Mouse (Mus musculus) MEL (cell line): Measurements from ENCODE around the gene 9930021J03Rik. TPM values are rescaled to one million over a fixed set of nuclear protein-coding genes. Genes with fewer than 3 reads are reported as not detected.

Source experiments
- DNase-seq: peaks from one replicate; pipeline ENCODE4 v3.0.0; 2011; ENCODE audit warnings: low read depth, low spot score
- H3K27ac ChIP-seq: 2 replicates; pipeline ENCODE4 v1.5.1; 2012; ENCODE audit warnings: low read depth, mild to moderate bottlenecking, control low read depth, low read length, moderate library complexity; ENCODE audit not compliant: control insufficient read depth
- H3K27me3 ChIP-seq, 2 experiments: fragments of 150-350 bp in 1 of 2; sonication (generic) in 1 of 2; 2 replicates each; pipeline ENCODE4 v1.6.1; 2012; ENCODE audit warnings: low read length in 2 of 2, mild to moderate bottlenecking in 2 of 2, improper control_type of control experiment in 1 of 2, moderate library complexity in 1 of 2; ENCODE audit not compliant: insufficient read depth in 2 of 2, control insufficient read depth in 1 of 2
- H3K36me3 ChIP-seq, 2 experiments: 2 replicates each; pipeline ENCODE4 v1.6.1; 2012 to 2014; ENCODE audit warnings: low read length in 2 of 2, improper control_type of control experiment in 1 of 2, inconsistent platforms in 1 of 2, mild to moderate bottlenecking in 1 of 2; ENCODE audit not compliant: insufficient read depth in 2 of 2, control insufficient read depth in 1 of 2
- H3K4me1 ChIP-seq, 2 experiments: fragments of 150-350 bp in 1 of 2; sonication (generic) in 1 of 2; 2 replicates each; pipeline ENCODE4 v1.6.1; 2012; ENCODE audit warnings: low read length in 2 of 2, improper control_type of control experiment in 1 of 2, mild to moderate bottlenecking in 1 of 2; ENCODE audit not compliant: insufficient read depth in 2 of 2, control insufficient read depth in 1 of 2
- H3K4me3 ChIP-seq, 2 experiments: fragments of 150-350 bp in 1 of 2; sonication (generic) in 1 of 2; 2 replicates each; pipeline ENCODE4 v1.5.1; 2012; ENCODE audit warnings: low read depth in 2 of 2, low read length in 2 of 2, mild to moderate bottlenecking in 2 of 2, moderate library complexity in 2 of 2, control low read depth in 1 of 2, improper control_type of control experiment in 1 of 2; ENCODE audit not compliant: control insufficient read depth in 1 of 2, insufficient read depth in 1 of 2
- H3K79me2 ChIP-seq: 2 replicates; pipeline ENCODE4 v1.6.1; 2012; ENCODE audit warnings: mild to moderate bottlenecking, low read length, moderate library complexity; ENCODE audit not compliant: control insufficient read depth, poor library complexity, insufficient read depth
- H3K9ac ChIP-seq: 2 replicates; pipeline ENCODE4 v1.6.1; 2012; ENCODE audit warnings: low read depth, mild to moderate bottlenecking, control low read depth, low read length, moderate library complexity; ENCODE audit not compliant: control insufficient read depth, poor library complexity, severe bottlenecking
- H3K9me3 ChIP-seq: fragments of 150-350 bp; sonication (generic); replicated peaks from 2 replicates; pipeline ENCODE4 v1.6.1; 2012; ENCODE audit warnings: mild to moderate bottlenecking, low read length, improper control_type of control experiment, moderate library complexity; ENCODE audit not compliant: insufficient read depth
- BHLHE40 ChIP-seq: IDR thresholded peaks from 2 replicates; pipeline ENCODE4 v1.6.1; 2012; ENCODE audit warnings: low read depth, mild to moderate bottlenecking, inconsistent platforms, low read length, improper control_type of control experiment, borderline replicate concordance
- CHD2 ChIP-seq: IDR thresholded peaks from 2 replicates; pipeline ENCODE4 v1.6.1; 2011; ENCODE audit warnings: low read length, improper control_type of control experiment
- CTCF ChIP-seq, 3 experiments: IDR thresholded peaks in 2 of 3; conservative IDR thresholded peaks in 1 of 3; 2 replicates each; pipeline ENCODE4 v1.5.1; 2011 to 2012; ENCODE audit warnings: low read length in 3 of 3, low read depth in 2 of 3, mild to moderate bottlenecking in 2 of 3, improper control_type of control experiment in 1 of 3, inconsistent platforms in 1 of 3, mixed read lengths in 1 of 3, moderate library complexity in 1 of 3; ENCODE audit not compliant: control insufficient read depth in 1 of 3, insufficient read depth in 1 of 3, poor library complexity in 1 of 3, severe bottlenecking in 1 of 3
- E2F4 ChIP-seq: IDR thresholded peaks from 2 replicates; pipeline ENCODE4 v1.6.1; 2011; ENCODE audit warnings: low read depth, low read length, improper control_type of control experiment, borderline replicate concordance
- ELF1 ChIP-seq: IDR thresholded peaks from 2 replicates; pipeline ENCODE4 v1.6.1; 2014; ENCODE audit warnings: low read depth, mild to moderate bottlenecking, inconsistent platforms, low read length, improper control_type of control experiment, moderate library complexity
- EP300 ChIP-seq, 2 experiments: IDR thresholded peaks; 2 replicates each; pipeline ENCODE4 v1.6.1; 2011; ENCODE audit warnings: improper control_type of control experiment in 2 of 2, low read length in 2 of 2, low read depth in 1 of 2, mild to moderate bottlenecking in 1 of 2
- ETS1 ChIP-seq: IDR thresholded peaks from 2 replicates; pipeline ENCODE4 v1.6.1; 2012; ENCODE audit warnings: low read depth, mild to moderate bottlenecking, inconsistent platforms, low read length, improper control_type of control experiment, moderate library complexity
- GABPA ChIP-seq: IDR thresholded peaks from 2 replicates; pipeline ENCODE4 v1.6.1; 2012; ENCODE audit warnings: low read depth, mild to moderate bottlenecking, inconsistent platforms, low read length, improper control_type of control experiment, moderate library complexity
- GATA1 ChIP-seq: IDR thresholded peaks from 2 replicates; pipeline ENCODE4 v1.6.1; 2011; ENCODE audit warnings: low read depth, low read length, improper control_type of control experiment
- HCFC1 ChIP-seq: IDR thresholded peaks from 2 replicates; pipeline ENCODE4 v1.6.1; 2012; ENCODE audit warnings: low read depth, mild to moderate bottlenecking, inconsistent platforms, low read length, improper control_type of control experiment, moderate library complexity
- JUND ChIP-seq: IDR thresholded peaks from 2 replicates; pipeline ENCODE4 v1.6.1; 2011; ENCODE audit warnings: low read depth, mild to moderate bottlenecking, improper control_type of control experiment, low read length
- MAFK ChIP-seq: IDR thresholded peaks from 2 replicates; pipeline ENCODE4 v1.6.1; 2011; ENCODE audit warnings: low read depth, mild to moderate bottlenecking, low read length, improper control_type of control experiment, borderline replicate concordance
- MAX ChIP-seq: IDR thresholded peaks from 2 replicates; pipeline ENCODE4 v1.6.1; 2011; ENCODE audit warnings: low read length, improper control_type of control experiment
- MAZ ChIP-seq: IDR thresholded peaks from 2 replicates; pipeline ENCODE4 v1.6.1; 2012; ENCODE audit warnings: low read depth, mild to moderate bottlenecking, inconsistent platforms, low read length, improper control_type of control experiment
- MXI1 ChIP-seq: IDR thresholded peaks from 2 replicates; pipeline ENCODE4 v1.6.1; 2011; ENCODE audit warnings: mild to moderate bottlenecking, low read depth, low read length, improper control_type of control experiment
- MYC ChIP-seq: IDR thresholded peaks from 2 replicates; pipeline ENCODE4 v1.6.1; 2011; ENCODE audit warnings: low read depth, mild to moderate bottlenecking, low read length, improper control_type of control experiment, moderate library complexity
- NELFE ChIP-seq: IDR thresholded peaks from 2 replicates; pipeline ENCODE4 v1.6.1; 2011; ENCODE audit warnings: low read depth, low read length, improper control_type of control experiment
- POLR2A ChIP-seq, 2 experiments: IDR thresholded peaks; 2 replicates each; pipeline ENCODE4 v1.6.1; 2011 to 2012; ENCODE audit warnings: low read length in 2 of 2, mild to moderate bottlenecking in 2 of 2, control low read depth in 1 of 2, improper control_type of control experiment in 1 of 2, low read depth in 1 of 2, moderate library complexity in 1 of 2; ENCODE audit not compliant: control insufficient read depth in 1 of 2, insufficient read depth in 1 of 2, poor library complexity in 1 of 2
- RCOR1 ChIP-seq: IDR thresholded peaks from 2 replicates; pipeline ENCODE4 v1.6.1; 2012; ENCODE audit warnings: low read depth, mild to moderate bottlenecking, inconsistent platforms, low read length, improper control_type of control experiment
- SIN3A ChIP-seq: IDR thresholded peaks from 2 replicates; pipeline ENCODE4 v1.6.1; 2012; ENCODE audit warnings: low read length, improper control_type of control experiment, inconsistent platforms
- SMC3 ChIP-seq: IDR thresholded peaks from 2 replicates; pipeline ENCODE4 v1.6.1; 2011; ENCODE audit warnings: low read depth, low read length, improper control_type of control experiment
- TBP ChIP-seq: IDR thresholded peaks from 2 replicates; pipeline ENCODE4 v1.8.0; 2011; ENCODE audit warnings: low read depth, low read length, improper control_type of control experiment
- TCF12 ChIP-seq: IDR thresholded peaks from 2 replicates; pipeline ENCODE4 v1.6.1; 2014; ENCODE audit warnings: low read depth, mild to moderate bottlenecking, inconsistent platforms, low read length, improper control_type of control experiment, moderate library complexity
- UBTF ChIP-seq: IDR thresholded peaks from 2 replicates; pipeline ENCODE4 v1.6.1; 2012; ENCODE audit warnings: low read depth, mild to moderate bottlenecking, inconsistent platforms, low read length, improper control_type of control experiment, moderate library complexity, borderline replicate concordance; ENCODE audit not compliant: insufficient read depth
- USF1 ChIP-seq: IDR thresholded peaks from 2 replicates; pipeline ENCODE4 v1.6.1; 2014; ENCODE audit warnings: low read depth, mild to moderate bottlenecking, inconsistent platforms, low read length, improper control_type of control experiment, moderate library complexity
- ZC3H11A ChIP-seq: IDR thresholded peaks from 2 replicates; pipeline ENCODE4 v1.6.1; 2012; ENCODE audit warnings: low read depth, mild to moderate bottlenecking, inconsistent platforms, low read length, improper control_type of control experiment
- ZMIZ1 ChIP-seq: IDR thresholded peaks from 2 replicates; pipeline ENCODE4 v1.6.1; 2012; ENCODE audit warnings: low read depth, mild to moderate bottlenecking, inconsistent platforms, low read length, improper control_type of control experiment, moderate library complexity
- ZNF384 ChIP-seq: IDR thresholded peaks from 2 replicates; pipeline ENCODE4 v1.6.1; 2012; ENCODE audit warnings: low read depth, mild to moderate bottlenecking, inconsistent platforms, low read length, improper control_type of control experiment
- polyA plus RNA-seq, 2 experiments: library from polyadenylated mRNA; stranded (reverse) in 1 of 2; unstranded in 1 of 2; fragments of >175 nt in 1 of 2; fragments of >200 nt in 1 of 2; gene quantifications; 2 replicates each; pipeline versions ENCODE4 v1.2.1 to v1.2.4; 2012; ENCODE audit warnings: low replicate concordance in 2 of 2, low read depth in 1 of 2; ENCODE audit not compliant: insufficient read length in 2 of 2, insufficient read depth in 1 of 2, missing spikeins in 1 of 2
- total RNA-seq: library from RNA; depleted of rRNA; stranded (reverse); fragments of 300-350 nt; gene quantifications from 2 replicates; pipeline ENCODE4 v1.2.3, GENCODE M21; 2012

Gene 9930021J03Rik
- total and polyA plus RNA-seq, 3 experiments, result 19.9 to 216 (median 40.9) TPM

DNA sequence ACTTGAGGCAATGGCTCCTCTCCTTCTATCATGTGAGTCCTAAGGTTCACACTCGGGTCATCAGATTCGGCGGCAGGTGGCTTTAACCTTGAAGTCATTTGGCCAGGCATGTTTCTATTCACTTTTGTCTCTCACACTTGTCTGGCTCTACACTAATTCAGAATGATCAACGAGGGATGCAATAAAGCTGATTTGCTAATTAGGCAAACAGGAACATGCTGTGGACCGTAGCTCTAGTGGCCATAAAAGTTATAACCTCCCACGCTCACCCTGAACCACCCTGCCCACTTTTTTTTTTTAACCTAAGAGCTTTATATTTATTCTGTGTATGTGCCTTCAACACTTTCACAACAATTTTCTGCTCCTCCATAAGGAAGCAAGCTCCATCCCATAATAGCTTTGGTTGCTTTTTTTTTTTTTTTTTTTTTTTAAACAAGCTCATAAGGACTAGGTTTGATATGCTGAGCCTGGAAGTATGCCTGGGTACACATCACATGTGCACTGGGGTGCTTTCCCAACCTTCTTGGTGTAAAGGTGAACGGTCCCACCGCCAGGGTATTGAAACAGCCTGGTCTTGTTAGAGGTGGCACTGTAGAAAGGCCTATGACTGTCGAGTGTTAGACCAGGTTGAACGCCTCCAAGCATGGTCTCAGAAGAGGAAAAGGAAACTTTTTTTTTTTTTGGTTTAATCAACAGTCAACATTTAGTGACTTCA is 129.2 kb downstream of the 9930021J03Rik start:
- H3K36me3 ChIP-seq, result peaks cover 0 to 28% of the 10 kb centered on the region in 2 experiments; a peak in 2 of 4 replicates
- no peaks in the 10 kb centered on the region for H3K27me3 ChIP-seq
- H3K9me3 ChIP-seq, result no peaks in the 10 kb centered on the region
- peak; percentile 58 for DNase-seq
- no peak overlapping the region for H3K4me3 ChIP-seq
- H3K27ac ChIP-seq, result no peak overlapping the region
- H3K9ac ChIP-seq, result no peak overlapping the region
- TF ChIP-seq JUND, result no peak
- TF ChIP-seq CTCF (IDR thresholded peaks at IDR 0.05 in 2 of 3, conservative IDR thresholded peaks at IDR 0.05 in 1 of 3; ENCODE audit: control insufficient read depth in 1 of 3, insufficient read depth in 1 of 3, low read depth in 2 of 3, low read length in 3 of 3, poor library complexity in 1 of 3, severe bottlenecking in 1 of 3), result peak in 2 of 3 experiments; percentile 25 to 51; a peak in 3 of 6 replicates
- peak; percentile 88 for TF ChIP-seq ZNF384
- TF ChIP-seq, all 39 proteins: peak for 2
- Histone ChIP-seq H3K4me1 (peaks cover 5 to 38% of the 10 kb centered on the region in 2 experiments), H3K79me2 (no peaks in the 10 kb centered on the region)

GRCm38 (mm10) chr19:29675562-29676078 is 130.2 kb downstream of the 9930021J03Rik start:
- Histone ChIP-seq H3K4me1 (peaks cover 5 to 38% of the 10 kb centered on the region in 2 experiments), H3K36me3 (peaks cover 0 to 28% of the 10 kb centered on the region in 2 experiments; a peak in 2 of 4 replicates), H3K79me2 (no peaks in the 10 kb centered on the region), H3K9me3 (no peaks in the 10 kb centered on the region), H3K4me3 (peak overlapping the region; percentile 38 to 45), H3K27me3 (no peaks in the 10 kb centered on the region), H3K9ac (peak overlapping the region; percentile 60), H3K27ac (peak overlapping the region; percentile 11)
- peak; percentile 94 for DNase-seq
- peak; percentile 75; the same call in 1 of the 2 replicates for TF ChIP-seq UBTF
- TF ChIP-seq USF1, result no peak
- peak in 1 of 2 experiments; percentile 59; a peak in 2 of 4 replicates for TF ChIP-seq POLR2A (IDR thresholded peaks at IDR 0.05; ENCODE audit: control insufficient read depth in 1 of 2, insufficient read depth in 1 of 2, low read depth in 1 of 2, low read length in 2 of 2, poor library complexity in 1 of 2)
- TF ChIP-seq GATA1, result peak; percentile 67
- no peak for TF ChIP-seq CTCF (IDR thresholded peaks at IDR 0.05 in 2 of 3, conservative IDR thresholded peaks at IDR 0.05 in 1 of 3; ENCODE audit: control insufficient read depth in 1 of 3, insufficient read depth in 1 of 3, low read depth in 2 of 3, low read length in 3 of 3, poor library complexity in 1 of 3, severe bottlenecking in 1 of 3)
- TF ChIP-seq RCOR1, result peak; percentile 84; the same call in 1 of the 2 replicates
- no peak for TF ChIP-seq ZNF384
- peak; percentile 70 for TF ChIP-seq MYC
- peak; percentile 85 for TF ChIP-seq TBP
- no peak for TF ChIP-seq MAFK
- peak; percentile 97 for TF ChIP-seq BHLHE40
- peak; percentile 98 for TF ChIP-seq ETS1
- TF ChIP-seq MAX, result peak; percentile 77
- TF ChIP-seq NELFE, result peak; percentile 57
- TF ChIP-seq ZC3H11A, result no peak
- TF ChIP-seq HCFC1, result peak; percentile 65
- TF ChIP-seq GABPA, result no peak
- TF ChIP-seq MXI1, result peak; percentile 73
- TF ChIP-seq SMC3, result peak; percentile 19; the same call in 1 of the 2 replicates
- peak; percentile 97 for TF ChIP-seq ELF1
- no peak for TF ChIP-seq MAZ
- TF ChIP-seq TCF12, result peak; percentile 48; the same call in 1 of the 2 replicates
- TF ChIP-seq SIN3A, result peak; percentile 82
- no peak for TF ChIP-seq JUND
- peak; percentile 58 to 89; a peak in 3 of 4 replicates for TF ChIP-seq EP300 (IDR thresholded peaks at IDR 0.05; ENCODE audit: low read depth in 1 of 2, low read length in 2 of 2)
- TF ChIP-seq CHD2, result peak; percentile 42
- TF ChIP-seq E2F4, result no peak
- TF ChIP-seq ZMIZ1, result no peak
